Mouse (Mus musculus): ENCODE data around the gene Olfr18. TPM values are rescaled to one million over a fixed set of nuclear protein-coding genes. Genes with fewer than 3 reads are reported as not detected.

Olfr18 gene
- polyA plus RNA-seq, 1 experiment from 2014 or later, result not detected

Other genes with a start within 250 kb of the Olfr18 start
- gene Olfr868, start 237.5 kb downstream of the Olfr18 start, polyA plus RNA-seq (2015; fragmentation: Nextera tagmentation; extraction: Ambion mirVana), result not detected in 2 replicates
- not detected in 2 replicates for gene Olfr869, start 207.1 kb downstream of the Olfr18 start, polyA plus RNA-seq (2015; fragmentation: Nextera tagmentation; extraction: Ambion mirVana)
- gene Olfr870, start 162.0 kb downstream of the Olfr18 start, polyA plus RNA-seq (2015; fragmentation: Nextera tagmentation; extraction: Ambion mirVana), result not detected in 2 replicates
- not detected in 2 replicates for gene Olfr871, start 123.9 kb downstream of the Olfr18 start, polyA plus RNA-seq (2015; fragmentation: Nextera tagmentation; extraction: Ambion mirVana)
- gene Olfr872, start 99.0 kb downstream of the Olfr18 start, polyA plus RNA-seq (2015; fragmentation: Nextera tagmentation; extraction: Ambion mirVana), result not detected in 2 replicates
- gene Olfr39, start 53.7 kb downstream of the Olfr18 start, polyA plus RNA-seq (2015; fragmentation: Nextera tagmentation; extraction: Ambion mirVana), result not detected in 2 replicates
- not detected in 2 replicates for gene Olfr873, start 37.6 kb downstream of the Olfr18 start, polyA plus RNA-seq (2015; fragmentation: Nextera tagmentation; extraction: Ambion mirVana)
- 13.0 and 13.8 TPM in 2 replicates for gene Zfp560, start 49.1 kb upstream of the Olfr18 start, polyA plus RNA-seq (2015; fragmentation: Nextera tagmentation; extraction: Ambion mirVana)
- gene Zfp26, start 124.1 kb upstream of the Olfr18 start, polyA plus RNA-seq (2015; fragmentation: Nextera tagmentation; extraction: Ambion mirVana), result 4.4 and 5.4 TPM in 2 replicates
- 6.7 and 7.9 TPM in 2 replicates for gene Zfp426, start 156.7 kb upstream of the Olfr18 start, polyA plus RNA-seq (2015; fragmentation: Nextera tagmentation; extraction: Ambion mirVana)
- gene Zfp266, start 185.3 kb upstream of the Olfr18 start, polyA plus RNA-seq (2015; fragmentation: Nextera tagmentation; extraction: Ambion mirVana), result 16.0 and 17.7 TPM in 2 replicates
- gene Zfp846, start 245.2 kb upstream of the Olfr18 start, polyA plus RNA-seq (2015; fragmentation: Nextera tagmentation; extraction: Ambion mirVana), result 2.3 and 3.0 TPM in 2 replicates

Data from liver, embryonic 13.5 days (tissue).